Mouse (Mus musculus) cerebellum, adult 9-11 months (tissue): ENCODE measurements around the gene Hist2h3b.
A peak's percentile ranks its signal among the peaks of the same experiment; 100 is the strongest.
"Not testable (repeated sequence)": the region's sequence is repeated elsewhere in the genome, so short reads cannot be mapped to it uniquely, and the experiment has no call there.

ENCODE experiments used
- DNase-seq: peaks from one replicate; pipeline ENCODE4 v3.0.0; 2022

The Hist2h3b gene

GRCm38 (mm10) chr3:96263558-96264403 lies 4.7 kb upstream of the Hist2h3b start:
- DNase-seq: no peak

GRCm38 (mm10) chr3:96264404-96264949 lies 4.0 kb upstream of the Hist2h3b start:
- peak; percentile 35 for DNase-seq

- DNase-seq: no peak
These were observed 2.2 kb upstream of the Hist2h3b start for GRCm38 (mm10) chr3:96266132-96266710.

GRCm38 (mm10) chr3:96267541-96267940 lies 913 bp upstream of the Hist2h3b start:
- peak; percentile 41 for DNase-seq

GRCm38 (mm10) chr3:96268776-96269378 lies 423 bp downstream of the Hist2h3b start:
- peak; percentile 71 for DNase-seq

- DNase-seq: peak; percentile 97
These were observed 1.3 kb downstream of the Hist2h3b start, which contains the start of gene Hist2h2bb for GRCm38 (mm10) chr3:96269511-96270474. TSS of gene Hist2h2bb (plus strand) at chr3:96269752.

- peak; percentile 25 for DNase-seq
These were observed 5.4 kb downstream of the Hist2h3b start for GRCm38 (mm10) chr3:96273591-96274465.

GRCm38 (mm10) chr3:96277428-96277799 lies 9.0 kb downstream of the Hist2h3b start:
- DNase-seq: peak; percentile 56

- DNase-seq: peak; percentile 92
These were observed 9.6 kb downstream of the Hist2h3b start for GRCm38 (mm10) chr3:96277800-96278624.

- no peak for DNase-seq
These were observed 12.2 kb downstream of the Hist2h3b start for GRCm38 (mm10) chr3:96280660-96281059.

GRCm38 (mm10) chr3:96284457-96284856 lies 16.0 kb downstream of the Hist2h3b start:
- DNase-seq: no peak

GRCm38 (mm10) chr3:96287334-96287733 lies 18.9 kb downstream of the Hist2h3b start:
- DNase-seq: not testable (repeated sequence)

GRCm38 (mm10) chr3:96289201-96289600 lies 20.7 kb downstream of the Hist2h3b start:
- DNase-seq: no peak

- not testable (repeated sequence) for DNase-seq
These were observed 22.3 kb downstream of the Hist2h3b start for GRCm38 (mm10) chr3:96290727-96291126.

GRCm38 (mm10) chr3:96292641-96293040 lies 24.2 kb downstream of the Hist2h3b start:
- DNase-seq: no peak

GRCm38 (mm10) chr3:96293368-96293767 lies 24.9 kb downstream of the Hist2h3b start:
- DNase-seq: no peak

GRCm38 (mm10) chr3:96293787-96294186 lies 25.3 kb downstream of the Hist2h3b start, which contains the start of gene Fcgr1:
TSS of gene Fcgr1 (minus strand) at chr3:96293969.
- DNase-seq: no peak

- DNase-seq: no peak
These were observed 29.9 kb downstream of the Hist2h3b start for GRCm38 (mm10) chr3:96298360-96298759.

GRCm38 (mm10) chr3:96299562-96299961 lies 31.1 kb downstream of the Hist2h3b start:
- DNase-seq: no peak
